Mouse (Mus musculus) urinary bladder, postnatal 36 days (tissue): Measurements from ENCODE around the gene Rhcg.
A peak's percentile ranks its signal among the peaks of the same experiment; 100 is the strongest.

Experiments
- DNase-seq, 2 experiments: peaks; one replicate each; pipeline ENCODE4 v3.0.0; 2022; ENCODE audit warnings: low spot score in 2 of 2, mixed read lengths in 1 of 2

Rhcg gene

DNA sequence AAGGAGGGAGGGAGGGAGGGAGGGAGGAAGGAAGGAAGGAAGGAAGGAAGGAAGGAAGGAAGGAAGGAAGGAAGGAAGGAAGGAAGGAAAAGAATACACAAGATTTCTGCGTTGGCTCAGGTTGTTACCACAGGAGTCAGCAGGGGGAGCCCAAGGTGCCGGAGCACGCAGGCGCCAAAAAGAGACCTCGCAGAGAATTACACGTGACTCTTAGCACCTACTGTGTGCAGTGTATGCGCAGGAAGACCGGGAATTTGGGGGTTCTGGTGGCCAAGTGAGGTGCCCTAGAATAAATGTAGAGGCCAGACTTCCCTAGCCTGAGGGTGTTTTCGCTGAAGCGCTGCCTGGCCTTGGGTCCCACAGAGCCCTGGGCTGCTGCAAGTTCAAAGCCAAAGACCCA is 64.8 kb downstream of the Rhcg start:
- no peak for DNase-seq

DNA sequence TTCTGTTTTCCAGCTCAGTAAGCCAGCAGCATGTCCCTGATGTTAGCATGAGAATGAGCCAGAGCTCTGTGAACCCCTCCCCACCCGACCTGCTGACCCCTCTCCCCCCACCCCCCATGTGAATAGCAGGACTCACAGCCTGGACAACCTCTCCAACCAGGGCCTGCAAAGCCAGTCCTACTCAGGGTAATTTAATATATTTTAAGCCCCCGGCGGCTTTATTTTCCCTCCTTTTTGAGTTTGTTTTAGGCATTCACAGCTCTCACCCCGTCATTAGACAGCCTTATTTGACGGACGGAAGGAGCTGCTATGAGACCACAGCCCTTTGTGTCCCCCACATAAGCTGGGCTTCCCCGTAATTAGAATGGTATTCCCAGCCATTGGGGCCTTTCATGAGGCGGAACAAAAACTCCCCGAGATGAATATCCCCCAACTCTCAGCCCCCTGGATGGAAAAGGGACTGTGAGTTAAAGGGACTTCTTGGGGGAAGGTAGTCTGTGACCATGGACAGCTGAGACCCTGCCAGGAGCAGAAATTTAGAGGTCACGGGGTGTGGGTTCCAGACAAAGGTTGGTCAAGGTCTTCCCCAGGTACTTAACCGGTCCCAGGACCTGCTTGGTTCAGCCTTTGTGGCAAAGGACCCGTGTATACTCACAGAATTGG is 68.4 kb downstream of the Rhcg start:
- no peak for DNase-seq

DNA sequence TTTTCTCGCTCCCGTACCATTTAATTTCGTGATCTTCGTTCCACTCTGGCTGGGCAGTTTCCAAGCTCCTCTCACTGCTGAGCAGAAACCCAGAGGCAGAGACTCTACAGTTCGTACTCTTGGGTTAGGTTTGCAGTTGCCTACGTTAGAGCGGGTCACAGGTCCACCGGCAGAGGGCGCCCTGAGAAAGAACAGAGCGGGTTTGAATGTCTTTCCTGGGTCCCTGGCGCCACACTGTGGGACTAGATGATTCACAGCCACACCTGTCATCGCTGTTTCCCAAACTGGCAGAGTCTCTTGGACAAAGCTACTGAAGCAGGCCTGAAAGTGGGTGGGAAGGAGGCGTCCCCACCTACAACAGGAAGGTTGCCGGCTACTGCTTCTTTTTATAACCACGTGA is 70.4 kb downstream of the Rhcg start:
- peak; percentile 57 to 66 for DNase-seq

DNA sequence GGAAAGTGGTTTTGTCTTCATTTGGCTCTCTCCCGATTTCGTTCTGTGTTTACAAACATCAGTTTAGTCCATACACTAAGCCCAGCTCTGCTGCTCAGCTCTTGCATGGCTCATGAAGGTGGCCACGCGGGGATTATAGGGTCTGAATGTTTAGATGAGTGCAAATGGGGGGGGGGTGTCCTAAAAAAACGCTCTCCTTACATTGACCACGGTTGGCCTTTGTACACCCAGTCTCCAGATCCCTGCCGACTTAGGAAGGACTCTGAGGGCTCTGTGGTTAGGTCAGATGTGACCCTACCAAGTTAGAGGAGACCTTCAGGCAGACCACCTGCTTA is 72.4 kb downstream of the Rhcg start:
- no peak for DNase-seq

DNA sequence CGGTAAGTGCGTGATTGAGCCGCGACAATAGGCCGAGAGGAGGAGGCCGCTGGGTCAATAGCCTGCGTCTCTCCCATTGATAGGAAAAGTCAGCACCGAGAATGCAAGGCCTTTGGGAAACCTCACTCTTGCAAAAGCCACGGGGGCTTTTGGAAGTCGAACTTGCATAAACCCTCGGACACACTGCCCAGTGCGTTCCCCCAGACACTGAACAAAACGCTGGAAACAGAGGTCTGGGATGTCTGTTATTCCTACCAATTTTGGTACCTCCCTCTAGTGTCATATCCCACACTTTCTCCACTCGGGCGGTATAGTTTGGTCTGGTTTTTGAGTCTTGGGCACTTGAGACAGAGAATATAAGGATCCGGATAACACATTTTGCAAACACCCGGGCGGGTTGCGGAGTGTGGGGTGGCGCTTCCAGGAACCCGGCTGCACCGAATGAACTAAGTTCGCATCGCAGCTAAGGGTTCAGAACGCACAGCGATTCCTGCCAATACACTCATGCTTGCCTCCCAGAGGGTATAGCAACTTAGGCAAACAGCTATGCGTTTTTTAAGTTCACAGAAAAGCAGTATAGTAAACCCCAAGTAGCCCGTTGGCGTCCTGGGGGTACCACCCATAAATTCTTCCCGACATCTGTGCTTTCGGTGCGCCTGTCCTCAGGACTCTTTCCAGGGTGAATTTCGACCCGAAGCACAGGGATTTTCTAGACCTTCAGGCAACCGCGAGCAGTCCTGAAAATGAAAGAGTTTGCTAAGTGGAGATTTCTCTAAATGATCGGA is 73.0 kb downstream of the Rhcg start:
- DNase-seq = no peak
